Mouse (Mus musculus): ENCODE results near the gene Acss1.

Acss1 gene

DNA sequence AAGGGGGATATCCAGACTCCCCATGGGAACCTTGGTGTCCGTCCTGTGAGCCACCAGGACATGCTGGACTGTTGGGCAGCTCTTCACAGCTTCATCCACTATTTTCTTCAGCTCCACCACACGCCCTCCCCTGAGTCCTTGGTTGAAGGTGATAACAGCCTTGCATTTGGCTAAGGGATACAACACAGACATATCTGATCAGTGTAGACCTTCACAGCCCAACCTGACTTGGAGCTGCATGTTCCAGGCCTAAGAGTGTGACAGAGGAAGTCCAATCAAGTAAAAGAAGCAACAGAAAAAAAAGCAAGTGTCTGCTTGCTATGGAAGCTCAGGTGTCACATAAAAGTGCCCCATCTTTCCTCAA is 29.9 kb downstream of the Acss1 start:
- no peak for DNase-seq (ENCODE audit: low spot score)

DNA sequence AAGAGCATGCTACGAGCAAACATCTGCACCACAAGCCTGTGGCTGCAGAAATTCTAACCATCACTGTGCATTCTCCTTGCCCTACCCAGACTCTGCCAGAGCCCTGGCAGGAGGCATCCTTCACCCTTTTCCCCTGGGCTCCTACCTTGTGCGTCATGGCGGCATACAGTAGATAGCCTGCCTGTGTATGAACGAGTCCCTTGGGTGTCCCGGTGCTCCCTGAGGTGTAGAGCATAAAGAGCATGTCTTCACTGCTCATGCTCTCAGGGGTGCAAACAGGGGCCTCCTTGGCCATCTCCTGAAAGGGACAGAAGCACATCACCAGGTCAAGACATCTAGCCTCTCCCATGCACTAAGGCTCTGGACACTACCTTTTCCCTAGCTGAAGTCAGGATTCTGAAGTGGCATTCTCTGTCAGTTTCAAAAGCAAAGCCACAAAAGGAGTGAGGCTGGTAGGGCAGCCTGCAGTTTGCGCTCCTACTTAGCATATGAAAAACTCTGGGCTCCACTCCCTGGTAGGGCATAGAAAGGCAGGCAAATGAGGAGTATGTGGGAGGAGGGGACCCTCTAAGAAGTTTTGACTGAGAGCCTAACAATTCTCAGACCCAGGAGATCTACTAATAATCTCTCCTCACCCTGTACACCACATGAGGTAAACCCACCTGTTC is 30.5 kb downstream of the Acss1 start:
- no peak for DNase-seq (ENCODE audit: low spot score)

DNA sequence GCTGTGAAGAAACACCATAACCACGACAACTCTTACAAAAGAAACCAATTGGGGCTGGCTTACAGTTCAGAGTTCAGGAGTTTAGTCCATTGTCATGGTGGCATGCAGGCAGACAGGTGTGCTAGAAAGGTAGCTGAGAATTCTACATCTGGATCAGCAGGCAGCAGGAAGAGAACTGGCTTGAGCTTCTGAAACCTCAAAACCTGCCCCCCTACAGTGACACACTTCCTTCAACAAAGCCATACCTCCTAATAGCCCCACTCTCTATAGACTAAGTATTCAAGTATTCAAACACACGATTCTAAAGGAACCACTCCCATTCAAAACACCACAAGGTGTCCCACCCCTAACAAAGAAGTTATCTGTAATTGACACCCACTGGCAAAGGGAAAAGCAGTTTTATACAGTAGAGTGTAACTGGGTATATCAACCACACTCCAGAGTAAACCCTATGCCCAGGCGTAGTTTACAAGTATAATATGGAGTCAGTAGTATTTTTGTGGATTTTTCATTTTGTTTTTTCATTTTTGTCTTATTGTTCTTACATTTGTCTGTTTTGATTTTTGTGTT is 32.3 kb downstream of the Acss1 start:
- no peak for DNase-seq (ENCODE audit: low spot score)

GRCm38 (mm10) chr2:150629255-150629654 is 39.0 kb downstream of the Acss1 start:
- no peak for DNase-seq (ENCODE audit: low spot score)

DNA sequence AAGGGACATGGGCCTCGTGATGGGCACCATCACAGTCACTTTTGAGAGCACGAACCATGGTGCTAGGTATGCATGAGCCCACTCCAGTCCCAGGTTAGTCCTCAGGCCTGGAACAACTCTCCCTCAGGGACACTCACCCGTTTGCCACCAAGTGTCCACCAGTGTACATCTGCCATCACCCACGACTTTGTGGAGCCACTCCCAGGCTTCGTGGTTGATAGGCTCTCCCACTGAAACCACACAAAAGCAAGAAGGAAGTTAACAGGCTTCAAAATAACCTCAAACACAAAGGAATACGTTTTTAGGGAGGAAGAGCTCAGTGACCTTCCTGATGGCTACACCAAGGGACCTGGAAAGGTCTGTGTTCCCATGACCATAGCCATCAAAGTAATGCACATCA is 41.2 kb downstream of the Acss1 start:
- no peak for DNase-seq (ENCODE audit: low spot score)

DNA sequence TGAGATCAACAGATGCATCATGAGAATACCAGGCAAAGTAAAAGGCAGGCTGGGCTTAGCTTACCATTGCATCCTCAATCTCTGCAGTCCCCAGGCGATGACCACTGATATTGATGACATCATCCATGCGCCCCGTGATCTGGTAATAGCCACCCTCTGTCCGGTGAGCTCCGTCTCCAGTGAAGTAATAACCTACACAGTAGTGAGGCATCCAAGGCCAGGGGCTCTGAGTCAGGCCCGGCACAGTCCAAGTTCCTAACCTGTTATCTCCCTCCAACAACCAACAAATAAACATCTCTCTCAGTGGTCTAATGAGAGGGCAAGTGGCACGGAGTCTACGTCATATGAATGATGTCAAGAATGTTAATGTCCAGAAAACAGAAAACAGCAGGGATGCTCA is 43.4 kb downstream of the Acss1 start:
- DNase-seq (ENCODE audit: low spot score): no peak

DNA sequence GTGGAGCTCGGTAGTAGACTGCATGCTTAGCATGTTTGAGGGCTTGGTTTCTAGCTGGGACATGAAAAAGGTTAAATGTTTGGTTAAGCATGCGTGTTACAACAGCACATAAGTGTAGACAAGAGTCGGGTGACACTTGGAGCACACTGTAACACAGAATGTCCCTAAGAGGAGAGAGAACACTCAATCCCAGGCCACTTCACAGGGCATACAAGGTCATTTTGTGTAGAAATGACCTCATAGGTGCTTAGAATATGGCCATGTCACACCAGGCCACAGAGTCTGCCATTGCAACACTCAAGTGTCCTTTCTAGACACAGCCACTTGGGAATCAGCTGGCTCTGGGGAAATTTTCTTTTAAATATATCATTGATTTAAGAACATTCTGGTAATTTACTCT is 44.3 kb downstream of the Acss1 start:
- DNase-seq (ENCODE audit: low spot score): peak; percentile 73

DNA sequence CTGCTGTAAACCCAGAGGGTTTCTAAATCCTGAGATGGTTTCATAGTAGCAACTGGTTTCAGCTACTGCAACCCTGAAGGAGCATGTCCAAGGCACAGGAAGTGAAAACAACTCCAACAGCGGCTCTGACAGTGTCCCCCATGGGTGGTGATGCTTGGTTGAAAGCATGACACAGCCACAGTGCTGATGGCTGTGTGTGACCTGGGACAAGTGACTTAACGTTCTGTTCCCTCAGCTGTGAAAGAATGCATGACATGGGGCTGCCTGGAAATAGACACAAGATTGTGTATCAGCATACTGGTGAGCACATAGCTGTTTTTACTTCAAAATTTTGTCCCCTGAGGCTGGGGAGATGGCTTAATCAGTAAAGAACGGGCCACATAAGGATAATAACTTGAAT is 46.6 kb downstream of the Acss1 start:
- DNase-seq (ENCODE audit: low spot score): no peak

GRCm38 (mm10) chr2:150610097-150610496 is 58.2 kb downstream of the Acss1 start:
- DNase-seq (ENCODE audit: low spot score): no peak

DNA sequence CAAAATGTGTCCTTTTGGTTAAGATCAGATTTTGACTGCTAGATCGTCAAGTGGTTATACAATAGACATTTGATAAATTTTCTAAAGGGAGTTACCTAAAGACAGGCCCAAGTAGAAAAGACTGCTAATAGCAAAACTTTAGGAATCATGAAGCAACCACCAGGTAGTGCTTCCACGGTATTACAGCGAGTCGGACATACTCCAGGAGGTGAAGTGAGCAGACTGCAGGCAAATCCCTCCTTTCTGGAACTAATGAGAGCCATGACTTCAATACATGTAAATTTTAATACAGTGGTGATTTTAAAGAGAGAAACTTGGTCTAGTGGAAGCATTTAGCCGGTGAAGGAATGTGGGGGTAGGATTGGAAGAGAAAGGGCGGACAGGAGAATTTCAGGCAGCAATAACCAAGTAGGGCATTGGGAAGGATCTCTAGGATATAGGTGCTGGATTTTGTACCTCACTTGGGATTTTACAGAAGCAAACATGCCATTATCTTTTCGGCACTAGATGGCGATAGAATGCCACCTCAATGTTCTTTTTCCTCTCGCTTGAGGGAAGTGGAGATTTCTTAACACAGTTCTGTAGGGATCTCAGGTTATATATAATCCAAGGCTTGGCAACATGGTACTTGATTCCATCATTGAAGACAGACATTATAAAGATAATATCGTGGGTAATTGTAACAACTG is 59.3 kb downstream of the Acss1 start:
- peak; percentile 81 for DNase-seq (ENCODE audit: low spot score)

DNA sequence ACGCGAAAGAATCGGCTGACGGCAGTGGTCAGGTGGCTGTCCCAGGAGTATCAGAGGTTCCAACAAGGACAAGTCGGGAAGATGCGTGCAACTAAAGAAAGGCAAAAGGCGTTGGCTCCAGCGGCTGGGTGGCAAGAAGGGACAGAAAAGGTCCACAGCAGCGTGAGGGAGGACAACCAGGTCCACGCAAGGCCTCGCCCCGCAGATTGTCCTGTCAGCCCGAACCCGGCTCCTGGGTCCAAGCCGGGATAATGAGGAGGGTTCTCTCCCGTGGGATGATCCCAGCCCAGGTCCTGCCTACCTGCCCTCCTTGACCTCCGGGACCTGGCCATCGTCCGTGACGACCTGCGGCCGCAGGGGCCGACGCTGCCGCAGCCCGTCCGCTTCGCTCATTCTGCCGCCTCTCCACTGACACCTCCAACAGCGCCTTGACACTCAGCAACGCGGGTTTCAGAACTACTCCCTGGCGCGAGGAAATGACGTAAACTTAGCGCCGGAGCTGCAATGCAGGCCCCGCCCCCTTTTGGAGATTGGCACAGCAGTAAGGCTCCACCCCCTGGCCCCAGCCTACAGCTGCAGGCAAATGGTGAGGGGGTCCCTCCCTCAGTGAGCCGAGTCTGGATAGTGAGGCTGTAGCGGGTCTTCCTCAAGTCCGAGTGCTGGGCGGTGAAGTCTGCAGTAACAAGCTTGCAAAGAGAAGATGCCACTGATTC is 60.1 kb downstream of the Acss1 start, which contains the start of gene Apmap:
TSS of gene Apmap (minus strand) at position 481 of the 713 bp plus-strand sequence.
- peak; percentile 96 for DNase-seq (ENCODE audit: low spot score)

DNA sequence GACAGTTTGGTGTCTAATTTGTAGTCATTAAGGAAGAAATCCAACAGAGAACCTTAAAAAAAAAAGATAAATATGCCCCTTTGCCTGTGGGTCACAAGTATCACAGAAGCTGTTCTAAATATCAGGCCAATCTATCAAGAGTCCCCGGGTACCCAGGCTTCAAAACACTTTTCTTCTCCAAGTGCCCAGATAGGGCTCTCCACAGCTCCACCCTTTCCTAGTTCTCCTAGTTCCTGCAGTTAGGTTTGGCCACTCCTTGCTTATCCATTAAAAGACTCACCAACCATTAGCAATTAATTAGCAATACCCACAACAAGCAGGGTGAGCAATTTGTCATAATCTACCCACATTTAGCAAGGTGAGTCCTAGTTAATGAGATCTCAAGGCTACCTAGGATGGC is 61.2 kb downstream of the Acss1 start:
- DNase-seq (ENCODE audit: low spot score): peak; percentile 38

DNA sequence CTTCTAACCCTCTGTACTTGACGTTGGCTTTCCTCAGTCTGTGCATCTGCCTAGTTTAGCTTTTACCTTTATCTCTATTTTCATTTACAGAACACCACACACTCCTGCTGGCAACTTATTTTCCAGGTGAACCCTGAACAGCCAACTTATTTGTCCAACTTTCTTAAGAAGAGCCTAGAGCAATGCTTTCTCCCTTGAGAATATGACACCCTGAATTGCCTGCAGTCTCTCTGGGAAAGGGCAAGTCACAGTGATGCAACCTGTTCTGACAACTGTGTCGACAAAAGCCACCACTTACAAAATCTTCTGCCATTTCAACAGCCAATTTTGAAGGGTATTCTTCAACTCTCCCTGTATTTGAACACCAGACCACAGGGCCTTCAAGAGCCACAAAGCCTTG is 63.5 kb downstream of the Acss1 start:
- DNase-seq (ENCODE audit: low spot score): no peak

GRCm38 (mm10) chr2:150602166-150602565 is 66.1 kb downstream of the Acss1 start:
- no peak for DNase-seq (ENCODE audit: low spot score)

GRCm38 (mm10) chr2:150600263-150600662 is 68.0 kb downstream of the Acss1 start:
- DNase-seq (ENCODE audit: low spot score): no peak

DNA sequence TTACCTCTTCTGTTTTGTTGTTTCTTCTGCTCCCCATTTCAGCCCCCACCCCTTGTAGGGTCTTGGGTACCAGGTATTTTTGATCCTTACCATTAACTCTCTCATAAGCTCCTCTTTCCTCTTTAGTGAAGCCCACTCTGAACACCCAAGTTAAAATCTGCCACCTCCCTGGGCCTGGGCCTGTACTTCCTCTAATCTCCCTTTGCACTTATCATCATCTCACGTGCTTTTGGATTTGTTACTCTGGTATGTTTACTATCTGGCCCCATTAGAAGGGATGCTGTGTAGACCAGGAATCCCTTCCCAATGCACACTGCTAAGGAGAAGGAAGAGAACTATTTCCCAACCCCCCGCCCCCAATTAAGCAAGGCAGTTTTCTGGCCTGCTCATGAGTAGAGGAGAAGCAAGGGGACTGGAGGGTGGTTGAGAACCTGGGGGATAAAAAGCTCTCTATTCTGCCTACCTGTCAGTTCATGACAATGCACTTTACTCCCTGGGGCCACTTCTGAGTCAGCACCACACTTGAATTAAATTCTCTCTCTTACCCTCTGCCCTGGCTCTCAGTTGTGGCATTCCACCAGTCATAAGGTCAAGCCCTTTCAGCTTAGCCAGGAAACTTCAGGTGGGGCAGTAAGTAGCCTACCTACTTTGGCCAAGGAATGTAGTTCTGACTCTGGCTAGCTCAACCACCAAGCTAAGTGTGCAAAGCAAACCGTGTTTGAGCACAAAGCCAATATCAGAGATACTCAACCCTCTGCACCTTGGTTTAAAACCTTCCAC is 72.7 kb downstream of the Acss1 start:
- DNase-seq (ENCODE audit: low spot score): peak; percentile 56

- DNase-seq (ENCODE audit: low spot score): no peak
Observed at GRCm38 (mm10) chr2:150589076-150589475, 79.2 kb downstream of the Acss1 start.

- no peak for DNase-seq (ENCODE audit: low spot score)
Observed at GRCm38 (mm10) chr2:150579628-150580027, 88.7 kb downstream of the Acss1 start.

GRCm38 (mm10) chr2:150578603-150579002 is 89.7 kb downstream of the Acss1 start:
- peak; percentile 5 for DNase-seq (ENCODE audit: low spot score)

GRCm38 (mm10) chr2:150576256-150576655 is 92.0 kb downstream of the Acss1 start:
- DNase-seq (ENCODE audit: low spot score): no peak

- DNase-seq (ENCODE audit: low spot score): no peak
Observed at GRCm38 (mm10) chr2:150572463-150572862, 95.8 kb downstream of the Acss1 start.

GRCm38 (mm10) chr2:150570761-150571160 is 97.5 kb downstream of the Acss1 start:
- DNase-seq (ENCODE audit: low spot score): no peak

Data from lung, postnatal 25 days (tissue).